Mouse (Mus musculus): ENCODE measurements at regions not wholly inside any gene's neighbourhood (a gene's known extent, or its start where the extent isn't known, plus 50 kb on each side); places are given as distances from the start of the nearest gene placed in this dataset.

DNA sequence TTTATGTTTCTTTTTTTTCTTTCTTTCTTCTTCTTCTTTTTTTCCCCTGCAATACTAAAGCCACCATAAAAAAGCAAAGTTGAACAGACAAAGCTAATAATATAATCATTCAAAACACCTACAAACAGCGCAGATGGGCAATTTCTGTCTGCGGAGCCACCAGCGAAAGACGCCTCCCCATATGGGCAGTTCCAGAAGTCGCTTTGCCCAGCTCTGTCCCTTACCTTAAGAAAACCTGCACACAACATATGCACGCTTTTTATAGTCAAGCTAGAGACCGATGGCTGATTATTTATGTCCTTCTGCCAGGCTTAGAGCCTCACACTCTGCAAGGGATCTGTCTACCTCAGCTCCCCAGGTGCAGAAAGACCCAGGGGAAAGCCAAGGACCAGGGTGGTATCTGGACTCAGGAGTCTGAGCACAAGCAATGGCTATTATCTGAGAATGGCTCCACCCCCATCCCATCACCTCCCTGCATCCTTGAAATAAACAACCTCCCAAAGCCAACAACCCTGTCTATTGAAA lies 326.6 kb downstream of the Tshz3 start:
- no peak overlapping the region for H3K27ac ChIP-seq (ENCODE audit: insufficient read depth, low read length)
- no peak overlapping the region for H3K4me3 ChIP-seq (ENCODE audit: insufficient read depth, low read length)
- TF ChIP-seq POLR2A (IDR thresholded peaks at IDR 0.05; ENCODE audit: low read depth, low read length) = no peak
- TF ChIP-seq CTCF (IDR thresholded peaks at IDR 0.05; ENCODE audit: borderline replicate concordance, insufficient read depth, low read length) = no peak
- no peaks in the 10 kb centered on the region for H3K4me1 ChIP-seq (ENCODE audit: control insufficient read depth, insufficient read depth, low read length)

DNA sequence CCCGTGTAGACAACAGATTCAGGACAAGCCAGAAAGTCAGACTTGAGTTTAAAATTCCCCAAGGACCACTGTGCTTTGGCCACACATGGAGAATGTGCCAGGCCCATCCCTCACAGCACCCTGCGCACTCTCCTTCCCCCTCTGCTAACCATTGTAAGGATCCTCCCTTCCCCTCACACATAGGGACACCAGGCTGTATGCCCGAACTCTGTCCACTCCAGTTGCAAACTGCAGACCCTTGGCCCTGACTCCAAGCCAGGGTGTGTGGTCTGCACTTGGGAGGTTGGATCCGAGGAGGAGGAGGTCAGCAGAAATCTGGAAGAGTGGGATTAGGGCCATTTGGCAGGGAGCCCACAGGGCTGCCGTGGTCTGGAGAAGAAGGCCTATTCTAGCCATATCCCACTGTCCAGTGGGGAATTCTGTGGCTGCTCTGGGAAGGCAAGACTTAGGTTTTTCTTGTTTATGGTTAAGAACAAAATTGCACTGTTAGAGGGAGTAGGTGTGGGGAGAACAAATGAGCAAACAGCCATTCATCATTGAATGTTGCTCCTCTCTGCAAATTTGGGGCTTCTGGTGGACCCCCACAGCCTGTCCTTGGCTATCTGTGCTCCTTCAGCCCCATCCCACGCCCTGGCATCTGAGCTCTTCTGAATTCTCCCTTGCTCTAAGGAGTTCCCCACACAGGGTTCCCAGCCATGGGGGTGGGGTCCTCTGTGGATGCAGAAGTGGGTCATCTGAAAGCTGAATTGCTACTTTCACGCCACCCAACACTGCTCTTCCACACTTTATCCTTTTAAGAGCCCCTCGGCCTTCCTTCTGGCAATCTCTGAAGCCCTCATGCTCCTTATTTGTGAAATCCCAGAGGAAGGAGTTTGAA lies 366.9 kb downstream of the Tshz3 start:
- no peak for TF ChIP-seq POLR2A (IDR thresholded peaks at IDR 0.05; ENCODE audit: low read depth, low read length)
- TF ChIP-seq CTCF (IDR thresholded peaks at IDR 0.05; ENCODE audit: borderline replicate concordance, insufficient read depth, low read length) = no peak
- H3K27ac ChIP-seq (ENCODE audit: insufficient read depth, low read length) = no peak overlapping the region
- H3K4me1 ChIP-seq (ENCODE audit: control insufficient read depth, insufficient read depth, low read length) = no peaks in the 10 kb centered on the region
- H3K4me3 ChIP-seq (ENCODE audit: insufficient read depth, low read length) = no peak overlapping the region

DNA sequence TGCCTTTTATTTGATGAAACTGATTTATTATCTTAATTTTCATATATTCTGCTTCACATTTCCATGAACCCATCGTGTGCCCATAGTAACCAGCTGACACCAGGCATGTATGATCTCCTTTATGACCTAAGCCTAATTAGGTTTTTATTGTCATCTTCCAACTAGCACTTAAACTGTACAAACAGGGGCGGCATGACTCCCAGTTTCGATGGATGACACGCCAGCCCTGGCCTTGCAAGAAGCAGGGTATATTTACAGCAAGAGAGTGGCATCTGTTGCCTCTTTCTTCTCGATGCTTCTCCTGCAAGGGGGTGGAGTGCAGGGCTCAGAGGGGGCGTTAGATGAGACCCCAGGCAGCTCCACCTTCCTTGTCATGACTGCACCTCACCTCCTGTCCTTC lies 379.8 kb downstream of the Tshz3 start:
- no peak overlapping the region for H3K4me3 ChIP-seq (ENCODE audit: insufficient read depth, low read length)
- no peaks in the 10 kb centered on the region for H3K4me1 ChIP-seq (ENCODE audit: control insufficient read depth, insufficient read depth, low read length)
- TF ChIP-seq POLR2A (IDR thresholded peaks at IDR 0.05; ENCODE audit: low read depth, low read length) (no peak), CTCF (IDR thresholded peaks at IDR 0.05; ENCODE audit: borderline replicate concordance, insufficient read depth, low read length) (no peak)
- H3K27ac ChIP-seq (ENCODE audit: insufficient read depth, low read length) = no peak overlapping the region

DNA sequence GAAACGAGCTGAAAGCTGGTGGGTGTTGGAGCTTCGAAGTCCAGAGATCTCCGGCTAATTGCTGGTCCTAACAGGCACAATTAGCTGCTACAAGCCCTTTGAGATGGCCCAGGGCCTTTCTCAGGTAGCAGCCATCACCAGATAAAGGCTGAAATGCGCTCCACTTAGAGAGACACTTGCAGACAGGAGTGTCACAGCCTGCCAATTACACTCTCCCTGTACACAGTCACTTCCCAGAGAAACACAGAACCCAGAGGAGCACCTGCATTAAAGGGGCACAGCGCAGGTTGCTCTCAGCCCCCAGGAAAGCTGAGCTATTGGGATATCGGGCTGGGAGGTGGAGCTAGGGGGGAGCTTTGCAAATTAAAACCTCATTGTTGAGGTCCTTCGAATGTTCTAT lies 380.2 kb downstream of the Tshz3 start:
- no peaks in the 10 kb centered on the region for H3K4me1 ChIP-seq (ENCODE audit: control insufficient read depth, insufficient read depth, low read length)
- H3K4me3 ChIP-seq (ENCODE audit: insufficient read depth, low read length) = no peak overlapping the region
- TF ChIP-seq CTCF (IDR thresholded peaks at IDR 0.05; ENCODE audit: borderline replicate concordance, insufficient read depth, low read length) (no peak), POLR2A (IDR thresholded peaks at IDR 0.05; ENCODE audit: low read depth, low read length) (no peak)
- no peak overlapping the region for H3K27ac ChIP-seq (ENCODE audit: insufficient read depth, low read length)

DNA sequence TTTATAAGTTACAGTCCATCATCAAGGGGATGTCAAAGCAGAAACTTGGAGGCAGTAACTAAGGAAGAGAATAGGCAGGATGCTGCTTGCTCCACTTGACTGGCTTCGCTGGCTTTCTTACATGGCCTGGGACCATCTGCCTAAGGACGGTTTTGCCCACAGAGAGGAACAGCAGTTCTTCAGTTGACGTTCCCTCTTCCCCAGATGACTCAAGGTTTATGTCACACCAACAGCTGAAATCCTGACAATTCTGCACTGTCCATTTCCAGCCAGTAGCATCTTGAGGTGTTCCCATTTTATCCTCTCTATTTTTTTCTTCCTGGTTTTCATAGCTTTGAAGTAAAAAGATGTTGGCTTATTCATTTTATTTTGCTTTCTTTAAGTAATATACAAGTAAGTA lies 391.8 kb downstream of the Tshz3 start:
- Histone ChIP-seq H3K27ac (ENCODE audit: insufficient read depth, low read length) (no peak overlapping the region), H3K4me3 (ENCODE audit: insufficient read depth, low read length) (no peak overlapping the region), H3K4me1 (ENCODE audit: control insufficient read depth, insufficient read depth, low read length) (no peaks in the 10 kb centered on the region)
- no peak for TF ChIP-seq POLR2A (IDR thresholded peaks at IDR 0.05; ENCODE audit: low read depth, low read length)
- no peak for TF ChIP-seq CTCF (IDR thresholded peaks at IDR 0.05; ENCODE audit: borderline replicate concordance, insufficient read depth, low read length)

DNA sequence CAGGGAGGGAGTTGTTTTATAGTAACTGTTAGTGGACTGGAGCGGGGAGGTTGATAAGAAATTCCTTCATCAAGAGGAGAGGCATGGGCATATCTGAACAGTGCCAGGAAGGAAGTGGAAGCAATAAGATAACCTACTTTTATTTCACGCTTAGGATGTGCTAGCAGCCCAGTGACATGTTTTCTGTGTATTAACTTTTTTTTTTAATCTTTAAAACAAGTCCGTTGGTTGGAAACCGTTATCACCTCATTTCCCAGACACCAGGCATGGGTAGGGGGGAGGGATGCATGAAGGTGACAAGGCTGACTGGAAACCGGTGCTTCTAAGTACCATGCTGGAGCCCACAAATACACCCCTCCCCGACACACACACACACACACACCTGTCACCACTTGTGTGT lies 394.7 kb downstream of the Tshz3 start:
- TF ChIP-seq POLR2A (IDR thresholded peaks at IDR 0.05; ENCODE audit: low read depth, low read length) (no peak), CTCF (IDR thresholded peaks at IDR 0.05; ENCODE audit: borderline replicate concordance, insufficient read depth, low read length) (no peak)
- no peaks in the 10 kb centered on the region for H3K4me1 ChIP-seq (ENCODE audit: control insufficient read depth, insufficient read depth, low read length)
- no peak overlapping the region for H3K27ac ChIP-seq (ENCODE audit: insufficient read depth, low read length)
- no peak overlapping the region for H3K4me3 ChIP-seq (ENCODE audit: insufficient read depth, low read length)

DNA sequence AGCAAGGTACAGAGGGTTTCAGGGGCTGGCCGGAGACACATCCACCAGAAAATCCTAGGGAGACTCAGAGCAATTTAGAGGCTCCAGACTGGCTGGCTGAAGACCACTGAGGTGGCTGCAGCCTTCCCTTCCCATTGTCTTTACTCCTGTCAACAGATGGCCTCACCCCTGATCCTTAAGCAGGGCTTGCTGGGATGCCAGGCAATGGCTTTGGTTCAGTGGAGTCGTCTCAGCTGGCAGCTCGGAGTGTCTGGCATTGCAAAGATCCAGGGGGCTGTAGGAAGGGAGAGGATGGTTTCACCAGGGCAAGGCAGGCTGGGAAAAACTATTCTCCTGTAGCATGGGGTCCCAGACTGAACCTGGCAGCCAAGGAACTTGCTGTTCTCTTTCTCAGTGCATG lies 395.8 kb downstream of the Tshz3 start:
- Histone ChIP-seq H3K27ac (ENCODE audit: insufficient read depth, low read length) (no peak overlapping the region), H3K4me1 (ENCODE audit: control insufficient read depth, insufficient read depth, low read length) (no peaks in the 10 kb centered on the region), H3K4me3 (ENCODE audit: insufficient read depth, low read length) (no peak overlapping the region)
- no peak for TF ChIP-seq CTCF (IDR thresholded peaks at IDR 0.05; ENCODE audit: borderline replicate concordance, insufficient read depth, low read length)
- TF ChIP-seq POLR2A (IDR thresholded peaks at IDR 0.05; ENCODE audit: low read depth, low read length) = no peak

DNA sequence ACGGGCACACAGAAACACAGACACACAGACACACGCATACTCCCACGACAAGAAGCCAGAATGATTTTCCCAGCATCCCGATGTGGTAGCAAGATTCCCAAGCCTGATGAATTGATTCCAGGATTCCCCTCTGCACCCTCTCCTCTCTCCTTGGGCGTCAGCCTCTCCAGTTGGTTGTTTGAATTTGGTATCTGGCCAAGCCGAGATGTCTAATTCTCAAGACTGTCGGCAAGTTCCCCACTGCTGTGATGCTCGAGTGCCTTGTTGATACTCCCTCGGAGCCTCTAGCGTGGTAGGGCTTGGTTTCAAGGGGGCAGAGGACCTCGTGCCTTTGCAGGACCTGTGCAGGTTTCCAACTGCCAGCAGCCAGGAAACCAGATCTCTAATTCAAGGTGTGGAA lies 397.9 kb downstream of the Tshz3 start:
- Histone ChIP-seq H3K4me1 (ENCODE audit: control insufficient read depth, insufficient read depth, low read length) (no peaks in the 10 kb centered on the region), H3K4me3 (ENCODE audit: insufficient read depth, low read length) (no peak overlapping the region), H3K27ac (ENCODE audit: insufficient read depth, low read length) (no peak overlapping the region)
- no peak for TF ChIP-seq POLR2A (IDR thresholded peaks at IDR 0.05; ENCODE audit: low read depth, low read length)
- no peak for TF ChIP-seq CTCF (IDR thresholded peaks at IDR 0.05; ENCODE audit: borderline replicate concordance, insufficient read depth, low read length)

DNA sequence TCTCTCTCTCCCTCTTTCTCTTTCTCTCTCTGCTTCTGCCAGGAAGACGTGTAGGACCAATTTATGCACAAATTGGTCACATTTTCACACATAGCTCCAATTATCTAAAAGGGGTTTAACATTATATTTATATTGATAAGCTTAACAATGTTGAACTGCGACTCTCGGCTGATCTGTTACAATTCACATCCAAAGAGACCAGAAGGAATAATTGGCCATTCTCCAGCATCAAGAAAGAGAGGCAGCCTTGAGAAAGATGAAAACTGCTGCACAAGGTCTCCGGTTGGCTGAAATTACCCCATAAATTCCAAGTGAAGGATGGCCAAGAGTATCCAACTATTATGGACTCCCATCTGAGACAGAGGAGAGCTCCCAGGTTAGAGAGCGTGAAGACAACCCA lies 398.4 kb downstream of the Tshz3 start:
- no peak overlapping the region for H3K27ac ChIP-seq (ENCODE audit: insufficient read depth, low read length)
- no peaks in the 10 kb centered on the region for H3K4me1 ChIP-seq (ENCODE audit: control insufficient read depth, insufficient read depth, low read length)
- H3K4me3 ChIP-seq (ENCODE audit: insufficient read depth, low read length) = no peak overlapping the region
- TF ChIP-seq POLR2A (IDR thresholded peaks at IDR 0.05; ENCODE audit: low read depth, low read length) (no peak), CTCF (IDR thresholded peaks at IDR 0.05; ENCODE audit: borderline replicate concordance, insufficient read depth, low read length) (no peak)

DNA sequence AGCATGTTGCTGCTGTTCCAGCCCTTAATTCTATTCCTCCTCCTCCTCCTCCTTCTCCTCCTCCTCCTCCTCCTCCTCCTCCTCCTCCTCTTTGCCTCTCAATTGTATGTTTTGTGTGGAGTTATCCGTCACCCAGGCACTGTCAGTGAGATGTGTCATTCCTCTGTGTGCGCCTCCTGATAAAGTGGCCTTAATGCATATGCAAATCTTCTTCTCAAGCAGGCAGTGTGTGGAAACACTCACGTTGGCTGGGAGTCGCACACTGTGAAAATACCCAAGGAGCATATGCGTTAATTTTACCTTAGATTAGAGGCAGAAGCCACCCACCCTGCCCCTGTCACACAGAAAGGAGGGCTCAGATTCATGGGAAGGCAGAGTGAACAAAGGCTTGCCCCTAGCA lies 401.0 kb downstream of the Tshz3 start:
- no peak overlapping the region for H3K27ac ChIP-seq (ENCODE audit: insufficient read depth, low read length)
- H3K4me3 ChIP-seq (ENCODE audit: insufficient read depth, low read length) = no peak overlapping the region
- H3K4me1 ChIP-seq (ENCODE audit: control insufficient read depth, insufficient read depth, low read length) = no peaks in the 10 kb centered on the region
- TF ChIP-seq POLR2A (IDR thresholded peaks at IDR 0.05; ENCODE audit: low read depth, low read length) = no peak

All from embryonic fibroblast, embryonic 13.5 days (primary cell).